Mouse (Mus musculus): Measurements from ENCODE around the gene Patj. TPM values are rescaled to one million over a fixed set of nuclear protein-coding genes. Genes with fewer than 3 reads are reported as not detected.

The Patj gene
- total and polyA plus RNA-seq, 3 experiments: 0.19 to 0.46 TPM; not detected in 1

GRCm38 (mm10) chr4:98452725-98453124 is 57.1 kb downstream of the Patj start:
- Histone ChIP-seq H3K4me1 (ENCODE audit: control insufficient read depth in 1 of 2, insufficient read depth in 2 of 2, low read length in 2 of 2) (peaks cover 0 to 5% of the 10 kb centered on the region in 2 experiments; a peak in 3 of 4 replicates), H3K9me3 (replicated peaks; ENCODE audit: insufficient read depth, low read length) (no peaks in the 10 kb centered on the region), H3K36me3 (ENCODE audit: control insufficient read depth in 1 of 2, insufficient read depth in 2 of 2, low read length in 2 of 2) (peaks cover 0 to 5% of the 10 kb centered on the region in 2 experiments; a peak in 2 of 4 replicates), H3K9ac (ENCODE audit: control insufficient read depth, low read depth, low read length, poor library complexity, severe bottlenecking) (no peak overlapping the region), H3K27ac (ENCODE audit: control insufficient read depth, low read depth, low read length) (no peak overlapping the region), H3K27me3 (ENCODE audit: control insufficient read depth in 1 of 2, insufficient read depth in 2 of 2, low read length in 2 of 2) (peaks cover 3 to 6% of the 10 kb centered on the region in 2 experiments), H3K4me3 (ENCODE audit: control insufficient read depth in 1 of 2, insufficient read depth in 1 of 2, low read depth in 2 of 2, low read length in 2 of 2) (no peak overlapping the region), H3K79me2 (ENCODE audit: control insufficient read depth, insufficient read depth, low read length, poor library complexity) (no peaks in the 10 kb centered on the region)
- no peak for DNase-seq (ENCODE audit: low read depth, low spot score)
- TF ChIP-seq JUND (IDR thresholded peaks at IDR 0.05; ENCODE audit: low read depth, low read length) (no peak), NELFE (IDR thresholded peaks at IDR 0.05; ENCODE audit: low read depth, low read length) (no peak), ZKSCAN1 (IDR thresholded peaks at IDR 0.05; ENCODE audit: low read depth, low read length) (no peak), MXI1 (IDR thresholded peaks at IDR 0.05; ENCODE audit: low read depth, low read length) (no peak), ETS1 (IDR thresholded peaks at IDR 0.05; ENCODE audit: low read depth, low read length) (no peak), HCFC1 (IDR thresholded peaks at IDR 0.05; ENCODE audit: low read depth, low read length) (no peak), MAFK (IDR thresholded peaks at IDR 0.05; ENCODE audit: borderline replicate concordance, low read depth, low read length) (no peak), SIN3A (IDR thresholded peaks at IDR 0.05; ENCODE audit: low read length) (no peak), ZMIZ1 (IDR thresholded peaks at IDR 0.05; ENCODE audit: low read depth, low read length) (no peak), TAL1 (IDR thresholded peaks at IDR 0.05; ENCODE audit: low read length) (no peak), USF1 (IDR thresholded peaks at IDR 0.05; ENCODE audit: low read depth, low read length) (no peak)

DNA sequence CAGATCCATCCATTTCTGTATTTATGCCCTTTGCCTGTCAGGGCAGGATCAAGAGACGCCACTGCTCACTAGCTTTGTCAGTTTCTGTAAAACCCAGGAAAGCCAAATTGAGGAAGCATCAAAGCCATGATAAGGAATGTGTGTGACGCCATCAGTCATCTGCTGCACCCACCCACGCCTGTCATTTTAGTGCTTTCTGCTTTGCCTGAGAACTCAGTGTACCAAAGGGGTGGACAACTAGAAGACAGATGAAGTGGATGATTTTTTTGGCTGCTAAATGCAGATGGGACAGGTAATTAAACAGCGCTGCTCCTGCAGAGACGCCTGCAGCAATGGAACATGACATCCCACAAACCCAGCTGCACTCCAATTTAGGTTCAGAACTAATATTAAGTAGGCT is 57.6 kb downstream of the Patj start:
- Histone ChIP-seq H3K27ac (ENCODE audit: control insufficient read depth, low read depth, low read length) (no peak overlapping the region), H3K4me1 (ENCODE audit: control insufficient read depth in 1 of 2, insufficient read depth in 2 of 2, low read length in 2 of 2) (peaks cover 0 to 5% of the 10 kb centered on the region in 2 experiments; a peak in 3 of 4 replicates), H3K36me3 (ENCODE audit: control insufficient read depth in 1 of 2, insufficient read depth in 2 of 2, low read length in 2 of 2) (peaks cover 0 to 5% of the 10 kb centered on the region in 2 experiments; a peak in 2 of 4 replicates), H3K79me2 (ENCODE audit: control insufficient read depth, insufficient read depth, low read length, poor library complexity) (no peaks in the 10 kb centered on the region), H3K9me3 (replicated peaks; ENCODE audit: insufficient read depth, low read length) (no peaks in the 10 kb centered on the region), H3K27me3 (ENCODE audit: control insufficient read depth in 1 of 2, insufficient read depth in 2 of 2, low read length in 2 of 2) (peaks cover 5 to 7% of the 10 kb centered on the region in 2 experiments), H3K4me3 (ENCODE audit: control insufficient read depth in 1 of 2, insufficient read depth in 1 of 2, low read depth in 2 of 2, low read length in 2 of 2) (no peak overlapping the region), H3K9ac (ENCODE audit: control insufficient read depth, low read depth, low read length, poor library complexity, severe bottlenecking) (no peak overlapping the region)
- DNase-seq (ENCODE audit: low read depth, low spot score): peak; percentile 42
- peak in 1 of 2 experiments; percentile 34; a peak in 1 of 4 replicates for TF ChIP-seq EP300 (IDR thresholded peaks at IDR 0.05; ENCODE audit: low read depth in 1 of 2, low read length in 2 of 2)
- no peak for TF ChIP-seq MAFK (IDR thresholded peaks at IDR 0.05; ENCODE audit: borderline replicate concordance, low read depth, low read length)
- peak; percentile 55; the same call in 1 of the 2 replicates for TF ChIP-seq GATA1 (IDR thresholded peaks at IDR 0.05; ENCODE audit: low read depth, low read length)
- peak; percentile 78 for TF ChIP-seq ETS1 (IDR thresholded peaks at IDR 0.05; ENCODE audit: low read depth, low read length)

DNA sequence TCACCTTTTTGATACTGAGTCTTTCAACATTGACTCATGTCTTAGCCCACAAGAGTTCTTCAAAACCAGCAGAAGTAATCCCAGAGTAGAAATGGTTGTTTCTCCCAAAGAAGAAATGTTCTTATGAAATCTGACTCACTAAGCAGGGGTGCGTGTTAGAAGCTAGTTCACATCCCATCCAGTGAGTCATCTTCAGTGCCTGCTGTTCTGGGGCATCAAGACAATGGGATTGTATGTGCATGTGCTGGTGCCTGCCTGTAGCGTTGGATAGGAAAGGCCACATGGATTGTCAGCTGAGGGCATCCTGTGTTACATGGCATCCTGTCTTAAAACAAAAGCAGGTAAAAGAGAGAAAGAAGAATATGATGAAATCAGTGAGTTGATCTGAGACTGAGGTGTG is 59.8 kb downstream of the Patj start:
- TF ChIP-seq HCFC1 (IDR thresholded peaks at IDR 0.05; ENCODE audit: low read depth, low read length): no peak
- no peak for TF ChIP-seq E2F4 (IDR thresholded peaks at IDR 0.05; ENCODE audit: borderline replicate concordance, low read depth, low read length)
- TF ChIP-seq MEF2A (IDR thresholded peaks at IDR 0.05; ENCODE audit: extremely low read depth, insufficient replicate concordance, low read depth, low read length, poor library complexity, severe bottlenecking): no peak
- TF ChIP-seq NELFE (IDR thresholded peaks at IDR 0.05; ENCODE audit: low read depth, low read length): no peak
- TF ChIP-seq SIN3A (IDR thresholded peaks at IDR 0.05; ENCODE audit: low read length): no peak
- no peak overlapping the region for H3K4me3 ChIP-seq (ENCODE audit: control insufficient read depth in 1 of 2, insufficient read depth in 1 of 2, low read depth in 2 of 2, low read length in 2 of 2)
- H3K9me3 ChIP-seq (replicated peaks; ENCODE audit: insufficient read depth, low read length): no peaks in the 10 kb centered on the region

More for the DNA sequence above, 59.8 kb downstream of the Patj start:
- no peak overlapping the region for H3K9ac ChIP-seq (ENCODE audit: control insufficient read depth, low read depth, low read length, poor library complexity, severe bottlenecking)
- H3K4me1 ChIP-seq (ENCODE audit: control insufficient read depth in 1 of 2, insufficient read depth in 2 of 2, low read length in 2 of 2): peaks cover 0 to 5% of the 10 kb centered on the region in 2 experiments; a peak in 3 of 4 replicates
- H3K79me2 ChIP-seq (ENCODE audit: control insufficient read depth, insufficient read depth, low read length, poor library complexity): no peaks in the 10 kb centered on the region
- DNase-seq (ENCODE audit: low read depth, low spot score): no peak
- peaks cover 5 to 8% of the 10 kb centered on the region in 2 experiments for H3K27me3 ChIP-seq (ENCODE audit: control insufficient read depth in 1 of 2, insufficient read depth in 2 of 2, low read length in 2 of 2)
- H3K27ac ChIP-seq (ENCODE audit: control insufficient read depth, low read depth, low read length): no peak overlapping the region
- peaks cover 0 to 5% of the 10 kb centered on the region in 2 experiments; a peak in 2 of 4 replicates for H3K36me3 ChIP-seq (ENCODE audit: control insufficient read depth in 1 of 2, insufficient read depth in 2 of 2, low read length in 2 of 2)
